Mouse (Mus musculus) adrenal gland, postnatal 10 days (tissue): ENCODE data around the gene Trim44. TPM values are rescaled to one million over a fixed set of nuclear protein-coding genes. Genes with fewer than 3 reads are reported as not detected.

Source experiments
- DNase-seq: peaks from one replicate; pipeline ENCODE4 v3.0.0; 2021; ENCODE audit warnings: mixed read lengths
- total RNA-seq, 2 experiments: library from RNA; stranded (reverse); gene quantifications; 2 replicates each; pipeline ENCODE4 v1.2.3; 2021

The Trim44 gene
- total RNA-seq, 2 experiments from 2014 or later, result 58.0 to 64.2 TPM

- no peak for DNase-seq
These were observed 1.0 kb downstream of the Trim44 start for GRCm38 (mm10) chr2:102406324-102407304.

GRCm38 (mm10) chr2:102403982-102404381, 3.6 kb downstream of the Trim44 start:
- no peak for DNase-seq

GRCm38 (mm10) chr2:102403306-102403705, 4.3 kb downstream of the Trim44 start:
- no peak for DNase-seq

GRCm38 (mm10) chr2:102401352-102401692, 6.3 kb downstream of the Trim44 start:
- DNase-seq, result no peak

GRCm38 (mm10) chr2:102400605-102401351, 6.8 kb downstream of the Trim44 start:
- DNase-seq, result peak; percentile 90

- DNase-seq, result no peak
These were observed 7.6 kb downstream of the Trim44 start for GRCm38 (mm10) chr2:102399864-102400604.

GRCm38 (mm10) chr2:102396493-102396892, 11.1 kb downstream of the Trim44 start:
- DNase-seq, result no peak

- DNase-seq, result no peak
These were observed 14.2 kb downstream of the Trim44 start for GRCm38 (mm10) chr2:102393457-102393856.

- no peak for DNase-seq
These were observed 22.2 kb downstream of the Trim44 start for GRCm38 (mm10) chr2:102385328-102385902.

GRCm38 (mm10) chr2:102384496-102384895, 23.1 kb downstream of the Trim44 start:
- DNase-seq, result no peak

- DNase-seq, result no peak
These were observed 23.6 kb downstream of the Trim44 start for GRCm38 (mm10) chr2:102384057-102384456.

GRCm38 (mm10) chr2:102383069-102383834, 24.4 kb downstream of the Trim44 start:
- no peak for DNase-seq

- DNase-seq, result no peak
These were observed 25.1 kb downstream of the Trim44 start for GRCm38 (mm10) chr2:102382519-102382918.

GRCm38 (mm10) chr2:102380581-102380980, 27.0 kb downstream of the Trim44 start:
- no peak for DNase-seq

- peak; percentile 20 for DNase-seq
These were observed 28.7 kb downstream of the Trim44 start for GRCm38 (mm10) chr2:102378928-102379327.

- DNase-seq, result no peak
These were observed 29.2 kb downstream of the Trim44 start for GRCm38 (mm10) chr2:102378381-102378780.

- no peak for DNase-seq
These were observed 30.3 kb downstream of the Trim44 start for GRCm38 (mm10) chr2:102377370-102377769.

GRCm38 (mm10) chr2:102373406-102374105, 34.1 kb downstream of the Trim44 start:
- DNase-seq, result no peak

- no peak for DNase-seq
These were observed 34.9 kb downstream of the Trim44 start for GRCm38 (mm10) chr2:102372690-102373089.

- no peak for DNase-seq
These were observed 36.3 kb downstream of the Trim44 start for GRCm38 (mm10) chr2:102371332-102371731.
